Mouse (Mus musculus): ENCODE data around the gene Radil. TPM values are rescaled to one million over a fixed set of nuclear protein-coding genes. Genes with fewer than 3 reads are reported as not detected.

The Radil gene
- total RNA-seq (2021): 10 to 100 TPM; 19.9 to 20.9 TPM

- peak; percentile 97 to 99 for DNase-seq (ENCODE audit: extremely low spot score in 1 of 2, low spot score in 2 of 2)
- intact Hi-C loops (cut with DNase I): loop anchor here (5.0 kb wide), 1 partner anchor 74 kb away; no protein-coding TSS in a partner anchor
Measured at GRCm38 (mm10) chr5:142550706-142551652, at the start of gene Radil. Radil (minus strand) TSS chr5:142551098.

- intact Hi-C loops (cut with DNase I): no loop called here
- no peak for DNase-seq (ENCODE audit: extremely low spot score in 1 of 2, low spot score in 2 of 2)
Measured at GRCm38 (mm10) chr5:142597648-142598390, 46.9 kb upstream of the Radil start.

GRCm38 (mm10) chr5:142596723-142597122 lies 45.8 kb upstream of the Radil start:
- intact Hi-C loops (cut with DNase I): no loop called here
- peak in 1 of 2 experiments; percentile 50 for DNase-seq (ENCODE audit: extremely low spot score in 1 of 2, low spot score in 2 of 2)

- intact Hi-C loops (cut with DNase I): no loop called here
- DNase-seq (ENCODE audit: extremely low spot score in 1 of 2, low spot score in 2 of 2): peak in 1 of 2 experiments; percentile 52
Measured at GRCm38 (mm10) chr5:142595698-142596097, 44.8 kb upstream of the Radil start.

GRCm38 (mm10) chr5:142590953-142591616 lies 40.2 kb upstream of the Radil start:
- intact Hi-C loops (cut with DNase I): no loop called here
- DNase-seq (ENCODE audit: extremely low spot score in 1 of 2, low spot score in 2 of 2): no peak

- peak; percentile 78 to 79 for DNase-seq (ENCODE audit: extremely low spot score in 1 of 2, low spot score in 2 of 2)
- intact Hi-C loops (cut with DNase I): no loop called here
Measured at GRCm38 (mm10) chr5:142583616-142584126, 32.8 kb upstream of the Radil start.

- DNase-seq (ENCODE audit: extremely low spot score in 1 of 2, low spot score in 2 of 2): peak; percentile 63 to 71
- intact Hi-C loops (cut with DNase I): loop anchor here (2.0 kb wide), 1 partner anchor 27 kb away; the partner anchor contains the start of gene Mmd2
Measured at GRCm38 (mm10) chr5:142581517-142581916, 30.6 kb upstream of the Radil start.

- intact Hi-C loops (cut with DNase I): no loop called here
- no peak for DNase-seq (ENCODE audit: extremely low spot score in 1 of 2, low spot score in 2 of 2)
Measured at GRCm38 (mm10) chr5:142578192-142578591, 27.3 kb upstream of the Radil start.

- intact Hi-C loops (cut with DNase I): no loop called here
- DNase-seq (ENCODE audit: extremely low spot score in 1 of 2, low spot score in 2 of 2): peak in 1 of 2 experiments; percentile 47
Measured at GRCm38 (mm10) chr5:142576832-142577231, 25.9 kb upstream of the Radil start.

- DNase-seq (ENCODE audit: extremely low spot score in 1 of 2, low spot score in 2 of 2): no peak
- intact Hi-C loops (cut with DNase I): no loop called here
Measured at GRCm38 (mm10) chr5:142574323-142575057, 23.6 kb upstream of the Radil start.

- no peak for DNase-seq (ENCODE audit: extremely low spot score in 1 of 2, low spot score in 2 of 2)
- intact Hi-C loops (cut with DNase I): no loop called here
Measured at GRCm38 (mm10) chr5:142564606-142565005, 13.7 kb upstream of the Radil start.

GRCm38 (mm10) chr5:142560261-142560660 lies 9.4 kb upstream of the Radil start:
- DNase-seq (ENCODE audit: extremely low spot score in 1 of 2, low spot score in 2 of 2): no peak
- intact Hi-C loops (cut with DNase I): no loop called here

- DNase-seq (ENCODE audit: extremely low spot score in 1 of 2, low spot score in 2 of 2): peak; percentile 84 to 89
- intact Hi-C loops (cut with DNase I): loop anchor here (2.0 to 5.0 kb wide), 2 partner anchors 63 to 160 kb away; no protein-coding TSS in a partner anchor
Measured at GRCm38 (mm10) chr5:142557397-142558067, 6.6 kb upstream of the Radil start.

- DNase-seq (ENCODE audit: extremely low spot score in 1 of 2, low spot score in 2 of 2): no peak
- intact Hi-C loops (cut with DNase I): loop anchor here (2.0 to 5.0 kb wide), 2 partner anchors 64 to 161 kb away; no protein-coding TSS in a partner anchor
Measured at GRCm38 (mm10) chr5:142556721-142557120, 5.8 kb upstream of the Radil start.

GRCm38 (mm10) chr5:142555866-142556265 lies 5.0 kb upstream of the Radil start:
- intact Hi-C loops (cut with DNase I): loop anchor here (2.0 to 5.0 kb wide), 2 partner anchors 65 to 161 kb away; no protein-coding TSS in a partner anchor

GRCm38 (mm10) chr5:142549961-142550705 lies 765 bp downstream of the Radil start:
- peak; percentile 59 to 67 for DNase-seq (ENCODE audit: extremely low spot score in 1 of 2, low spot score in 2 of 2)
- intact Hi-C loops (cut with DNase I): loop anchor here (2.0 to 5.0 kb wide), 2 partner anchors 47 to 73 kb away; no protein-coding TSS in a partner anchor

More at GRCm38 (mm10) chr5:142555866-142556265, 5.0 kb upstream of the Radil start:
- no peak for DNase-seq (ENCODE audit: extremely low spot score in 1 of 2, low spot score in 2 of 2)
